Mouse (Mus musculus) ovary, postnatal 10 days (tissue): ENCODE results near the gene Notch2.

Experiments used
- DNase-seq: peaks from one replicate; pipeline ENCODE4 v3.0.0; 2022; ENCODE audit warnings: low spot score

Notch2 gene

GRCm38 (mm10) chr3:98157073-98157472 is 143.7 kb downstream of the Notch2 start:
- DNase-seq, result no peak

GRCm38 (mm10) chr3:98157585-98157984 is 144.3 kb downstream of the Notch2 start:
- DNase-seq, result no peak

GRCm38 (mm10) chr3:98158646-98159045 is 145.3 kb downstream of the Notch2 start:
- DNase-seq, result no peak

GRCm38 (mm10) chr3:98159289-98159688 is 146.0 kb downstream of the Notch2 start:
- DNase-seq, result no peak

DNA sequence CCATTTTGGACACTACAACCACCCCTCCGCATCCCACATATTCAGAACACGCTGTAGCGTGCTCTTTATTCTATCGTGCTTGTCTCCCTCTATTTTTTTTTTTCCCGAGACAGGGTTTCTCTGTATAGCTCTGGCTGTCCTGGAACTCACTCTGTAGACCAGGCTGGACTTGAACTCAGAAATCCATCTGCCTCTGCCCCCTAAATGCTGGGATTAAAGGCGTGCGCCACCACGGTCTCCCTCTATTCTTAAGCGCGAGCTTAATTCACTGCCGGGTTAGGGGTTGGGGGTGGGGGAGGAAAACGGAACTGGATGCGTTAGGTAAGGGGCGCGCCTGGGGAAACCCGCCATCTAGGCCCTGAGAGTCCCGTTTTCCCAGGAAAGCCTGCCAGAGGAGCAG is 147.0 kb downstream of the Notch2 start, which contains the start of gene Adam30:
Adam30 (plus strand) TSS at position 301 of the 400 bp plus-strand sequence.
- no peak for DNase-seq

DNA sequence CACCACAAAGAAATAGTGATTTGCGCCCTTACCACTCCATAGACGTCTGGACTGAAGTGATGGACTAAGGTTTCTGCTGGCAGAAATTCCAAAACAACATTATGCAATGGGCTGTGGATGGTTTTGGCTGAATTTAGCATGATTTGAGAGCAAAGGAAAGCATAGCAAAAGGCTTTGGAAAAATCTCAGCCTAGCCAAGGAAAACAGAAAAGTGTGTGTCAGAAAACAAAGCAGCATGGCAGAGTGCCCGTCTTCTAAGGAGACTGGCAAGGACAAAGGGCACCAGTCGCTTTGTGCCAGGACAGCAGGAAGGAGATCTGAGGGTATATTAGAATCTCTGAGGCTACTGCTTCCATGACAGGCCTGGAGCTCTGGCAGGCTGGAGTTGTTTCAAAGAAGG is 165.0 kb downstream of the Notch2 start:
- no peak for DNase-seq

DNA sequence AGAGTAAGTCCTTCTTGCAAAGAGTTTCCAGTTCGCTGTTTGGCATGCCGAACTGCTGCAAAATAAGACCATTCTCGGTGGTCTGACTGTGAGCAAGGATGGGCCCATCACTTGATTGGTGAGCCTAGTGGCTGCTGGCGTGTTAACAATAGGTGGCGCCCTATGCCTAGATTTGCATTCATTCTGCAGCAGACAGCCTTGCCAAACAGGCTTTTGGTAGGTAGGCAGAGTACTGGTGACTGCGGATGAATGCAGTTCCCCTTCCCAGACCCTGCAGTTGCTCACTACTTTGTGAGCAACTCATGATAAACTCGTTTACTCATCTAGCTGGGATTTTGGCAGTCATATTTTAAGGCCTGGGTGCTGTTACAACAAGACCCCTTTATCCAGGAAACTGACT is 167.5 kb downstream of the Notch2 start:
- no peak for DNase-seq

DNA sequence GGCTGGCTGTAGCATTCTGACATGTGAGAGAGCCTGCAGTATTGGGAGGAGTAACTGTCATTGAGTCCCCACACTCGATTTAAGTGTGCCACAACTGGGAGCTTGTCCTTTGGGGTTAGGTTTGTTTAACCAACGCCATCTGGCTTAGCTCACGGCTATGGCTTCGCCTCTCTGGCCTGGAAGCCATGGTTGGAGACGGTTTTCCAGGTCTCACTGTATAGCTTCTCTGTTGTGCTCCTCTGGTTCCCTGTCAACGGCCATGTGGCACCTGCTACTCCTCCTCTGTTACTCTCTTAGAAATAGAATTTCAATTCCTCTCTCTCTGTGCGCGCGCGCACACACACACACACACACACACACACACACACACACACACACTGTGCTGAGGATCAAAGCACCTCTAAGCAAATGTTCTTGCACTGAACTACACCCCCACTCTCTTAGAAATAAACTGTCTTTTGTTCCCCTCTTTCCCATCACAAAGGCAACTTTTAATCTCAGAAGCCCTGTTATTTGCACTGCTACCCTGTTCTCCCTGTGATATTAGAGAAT is 171.9 kb downstream of the Notch2 start:
- no peak for DNase-seq

GRCm38 (mm10) chr3:98187777-98188176 is 174.4 kb downstream of the Notch2 start:
- no peak for DNase-seq

DNA sequence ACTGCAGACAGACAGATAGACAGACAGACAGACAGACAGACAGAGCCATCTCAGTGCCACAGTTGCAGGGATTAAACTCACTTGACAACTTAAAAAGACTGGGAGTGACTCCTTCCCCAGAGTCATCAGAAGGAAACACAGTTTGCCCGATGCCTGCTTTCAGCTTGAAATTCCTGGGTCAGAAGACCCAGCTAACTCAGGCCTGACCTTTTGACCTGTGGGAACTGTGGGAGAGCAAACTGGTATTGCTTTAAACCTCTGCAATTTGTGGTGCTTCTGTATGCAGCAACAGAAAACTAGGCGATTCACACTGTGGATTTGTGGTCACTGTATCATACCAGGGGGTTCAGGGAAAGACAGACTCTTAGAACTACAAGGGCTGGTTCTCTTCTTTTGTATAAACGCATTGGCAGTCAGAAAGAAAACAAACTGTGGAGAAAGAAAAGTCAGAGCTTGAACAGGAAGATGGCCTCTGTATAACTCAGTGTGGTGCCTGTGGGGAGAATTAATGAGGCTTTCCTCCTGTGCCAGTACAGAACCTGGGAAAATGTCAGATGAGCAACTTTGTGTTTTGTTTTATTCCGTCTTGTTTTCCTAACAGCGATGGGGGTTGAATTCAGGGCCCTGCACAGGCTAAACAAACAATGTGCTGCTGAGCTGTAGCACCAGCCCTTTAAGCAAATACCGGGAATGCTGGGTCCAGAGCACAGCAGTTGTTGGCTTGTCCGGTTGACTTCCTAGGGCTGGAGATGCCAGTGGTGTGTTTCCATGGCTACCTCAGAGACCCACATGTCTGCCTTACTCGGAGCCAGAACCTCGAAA is 184.6 kb downstream of the Notch2 start:
- no peak for DNase-seq

DNA sequence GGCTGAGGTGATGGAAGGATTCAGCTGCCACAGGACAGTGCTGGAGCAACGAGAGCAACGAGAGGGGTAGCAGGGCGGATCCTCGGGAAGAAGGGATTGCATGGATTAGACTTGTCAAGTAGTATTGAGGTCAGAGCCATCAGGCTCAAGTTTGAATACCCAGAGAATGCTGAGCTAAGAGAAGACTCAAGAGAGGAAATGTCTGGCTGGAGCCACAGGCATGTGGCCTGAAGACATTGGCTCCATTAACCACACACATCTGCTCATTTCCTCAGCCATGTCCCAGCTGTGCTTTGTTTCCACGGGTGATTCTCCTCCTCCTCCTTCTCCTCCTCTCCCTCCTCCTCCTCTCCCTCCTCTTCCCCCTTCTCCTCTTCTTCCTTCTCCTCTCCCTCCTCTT is 186.4 kb downstream of the Notch2 start:
- DNase-seq, result no peak
